Mouse (Mus musculus): ENCODE data around the gene Svs1.
"Not testable (repeated sequence)": the region's sequence is repeated elsewhere in the genome, so short reads cannot be mapped to it uniquely, and the experiment has no call there.

The Svs1 gene

GRCm38 (mm10) chr6:48986444-48986990 is at the start of gene Svs1:
Svs1 (plus strand) TSS chr6:48986861.
- no peak for DNase-seq (ENCODE audit: low spot score)

- no peak for DNase-seq (ENCODE audit: low spot score)
Observed at GRCm38 (mm10) chr6:48949596-48949995, 37.1 kb upstream of the Svs1 start.

- no peak for DNase-seq (ENCODE audit: low spot score)
Observed at GRCm38 (mm10) chr6:48950676-48951075, 36.0 kb upstream of the Svs1 start.

GRCm38 (mm10) chr6:48951630-48952029 is 35.0 kb upstream of the Svs1 start:
- DNase-seq (ENCODE audit: low spot score) = no peak

GRCm38 (mm10) chr6:48953220-48953619 is 33.4 kb upstream of the Svs1 start:
- DNase-seq (ENCODE audit: low spot score) = no peak

- no peak for DNase-seq (ENCODE audit: low spot score)
Observed at GRCm38 (mm10) chr6:48954211-48954610, 32.5 kb upstream of the Svs1 start.

- DNase-seq (ENCODE audit: low spot score) = peak; percentile 42
Observed at GRCm38 (mm10) chr6:48954946-48955345, 31.7 kb upstream of the Svs1 start.

GRCm38 (mm10) chr6:48956785-48957184 is 29.9 kb upstream of the Svs1 start:
- no peak for DNase-seq (ENCODE audit: low spot score)

- DNase-seq (ENCODE audit: low spot score) = peak; percentile 42
Observed at GRCm38 (mm10) chr6:48958053-48958452, 28.6 kb upstream of the Svs1 start.

- DNase-seq (ENCODE audit: low spot score) = not testable (repeated sequence)
Observed at GRCm38 (mm10) chr6:48959151-48959550, 27.5 kb upstream of the Svs1 start.

GRCm38 (mm10) chr6:48966696-48967095 is 20.0 kb upstream of the Svs1 start:
- DNase-seq (ENCODE audit: low spot score) = not testable (repeated sequence)

GRCm38 (mm10) chr6:48967868-48968267 is 18.8 kb upstream of the Svs1 start:
- no peak for DNase-seq (ENCODE audit: low spot score)

- DNase-seq (ENCODE audit: low spot score) = no peak
Observed at GRCm38 (mm10) chr6:48974663-48975062, 12.0 kb upstream of the Svs1 start, which contains the start of gene Doxl2. Doxl2 (plus strand) TSS chr6:48974963.

- no peak for DNase-seq (ENCODE audit: low spot score)
Observed at GRCm38 (mm10) chr6:48979616-48980015, 7.0 kb upstream of the Svs1 start.

GRCm38 (mm10) chr6:48982305-48982704 is 4.4 kb upstream of the Svs1 start:
- no peak for DNase-seq (ENCODE audit: low spot score)

- DNase-seq (ENCODE audit: low spot score) = no peak
Observed at GRCm38 (mm10) chr6:48989971-48990370, 3.3 kb downstream of the Svs1 start.

GRCm38 (mm10) chr6:48991991-48992390 is 5.3 kb downstream of the Svs1 start:
- DNase-seq (ENCODE audit: low spot score) = no peak

GRCm38 (mm10) chr6:48998186-48998585 is 11.5 kb downstream of the Svs1 start:
- DNase-seq (ENCODE audit: low spot score) = no peak

GRCm38 (mm10) chr6:48998796-48999195 is 12.1 kb downstream of the Svs1 start:
- DNase-seq (ENCODE audit: low spot score) = no peak

GRCm38 (mm10) chr6:49003381-49003780 is 16.7 kb downstream of the Svs1 start:
- peak; percentile 26 for DNase-seq (ENCODE audit: low spot score)

- DNase-seq (ENCODE audit: low spot score) = peak; percentile 84
Observed at GRCm38 (mm10) chr6:49007981-49008380, 21.3 kb downstream of the Svs1 start.

- no peak for DNase-seq (ENCODE audit: low spot score)
Observed at GRCm38 (mm10) chr6:49008420-49009160, 21.9 kb downstream of the Svs1 start.

GRCm38 (mm10) chr6:49009161-49009555 is 22.5 kb downstream of the Svs1 start:
- no peak for DNase-seq (ENCODE audit: low spot score)

- DNase-seq (ENCODE audit: low spot score) = no peak
Observed at GRCm38 (mm10) chr6:49009665-49010064, 23.0 kb downstream of the Svs1 start.

All from adipocyte (in vitro differentiated cells).